Mouse (Mus musculus): ENCODE results near the gene Slc25a39.

Slc25a39 gene

GRCm38 (mm10) chr11:102407834-102408215 lies at the start of gene Slc25a39:
Slc25a39 (minus strand) TSS chr11:102407946.
- CTCF ChIA-PET = interaction anchor here (0.6 kb wide), 1 partner anchor 23 kb away, joined by 3 read pairs; no protein-coding TSS in a partner anchor

- CTCF ChIA-PET = interaction anchor here (0.6 kb wide), 1 partner anchor 875 kb away, joined by 6 read pairs; no protein-coding TSS in a partner anchor
These were observed 48.1 kb upstream of the Slc25a39 start for GRCm38 (mm10) chr11:102455740-102456396.

GRCm38 (mm10) chr11:102453131-102453530 lies 45.4 kb upstream of the Slc25a39 start:
- CTCF ChIA-PET = no interaction called here

GRCm38 (mm10) chr11:102449043-102450008 lies 41.6 kb upstream of the Slc25a39 start:
- CTCF ChIA-PET = interaction anchor here (0.7 kb wide), 1 partner anchor 140 kb away, joined by 5 read pairs; no protein-coding TSS in a partner anchor

GRCm38 (mm10) chr11:102448327-102448726 lies 40.6 kb upstream of the Slc25a39 start:
- CTCF ChIA-PET = interaction anchor here (0.6 kb wide), 1 partner anchor 15 kb away, joined by 4 read pairs; no protein-coding TSS in a partner anchor

- CTCF ChIA-PET = interaction anchor here (0.6 kb wide), 1 partner anchor 14 kb away, joined by 4 read pairs; no protein-coding TSS in a partner anchor
These were observed 39.8 kb upstream of the Slc25a39 start, which contains the start of gene Fam171a2 for GRCm38 (mm10) chr11:102447497-102447896. Fam171a2 (minus strand) TSS chr11:102447682.

- CTCF ChIA-PET = interaction anchor here (0.6 to 1.4 kb wide), 2 partner anchors 9 to 13 kb away, joined by 3 to 4 read pairs; no protein-coding TSS in a partner anchor
These were observed 39.1 kb upstream of the Slc25a39 start for GRCm38 (mm10) chr11:102446581-102447461.

- CTCF ChIA-PET = interaction anchor here (0.6 to 1.4 kb wide), 2 partner anchors 8 to 830 kb away, joined by 3 to 4 read pairs; no protein-coding TSS in a partner anchor
These were observed 38.2 kb upstream of the Slc25a39 start for GRCm38 (mm10) chr11:102445891-102446361.

- CTCF ChIA-PET = interaction anchor here (0.6 to 1.4 kb wide), 2 partner anchors 8 to 829 kb away, joined by 3 to 4 read pairs; no protein-coding TSS in a partner anchor
These were observed 37.6 kb upstream of the Slc25a39 start for GRCm38 (mm10) chr11:102445264-102445890.

GRCm38 (mm10) chr11:102444781-102445180 lies 37.0 kb upstream of the Slc25a39 start:
- CTCF ChIA-PET = no interaction called here

- CTCF ChIA-PET = no interaction called here
These were observed 36.6 kb upstream of the Slc25a39 start for GRCm38 (mm10) chr11:102444321-102444720.

- CTCF ChIA-PET = no interaction called here
These were observed 36.0 kb upstream of the Slc25a39 start for GRCm38 (mm10) chr11:102443740-102444139.

- CTCF ChIA-PET = no interaction called here
These were observed 34.3 kb upstream of the Slc25a39 start for GRCm38 (mm10) chr11:102442089-102442488.

- CTCF ChIA-PET = no interaction called here
These were observed 33.7 kb upstream of the Slc25a39 start for GRCm38 (mm10) chr11:102441434-102441833.

GRCm38 (mm10) chr11:102440255-102440654 lies 32.5 kb upstream of the Slc25a39 start:
- CTCF ChIA-PET = no interaction called here

- CTCF ChIA-PET = no interaction called here
These were observed 31.6 kb upstream of the Slc25a39 start for GRCm38 (mm10) chr11:102439093-102440082.

GRCm38 (mm10) chr11:102438212-102439092 lies 30.7 kb upstream of the Slc25a39 start:
- CTCF ChIA-PET = interaction anchor here (1.5 kb wide), 1 partner anchor 8 kb away, joined by 4 read pairs; no protein-coding TSS in a partner anchor
